Mouse (Mus musculus) fat pad, adult 2 months (tissue): ENCODE measurements around the gene Tmem8.
"Not testable (repeated sequence)": the region's sequence is repeated elsewhere in the genome, so short reads cannot be mapped to it uniquely, and the experiment has no call there.

Experiments used
- DNase-seq: peaks from one replicate; pipeline ENCODE4 v3.0.0-alpha.2; 2011; ENCODE audit warnings: low read depth, low spot score; ENCODE audit errors: extremely low read depth

Tmem8 gene

GRCm38 (mm10) chr17:26111024-26111423 lies 2.1 kb upstream of the Tmem8 start:
- no peak for DNase-seq

GRCm38 (mm10) chr17:26111722-26112121 lies 1.4 kb upstream of the Tmem8 start:
- DNase-seq: no peak

DNA sequence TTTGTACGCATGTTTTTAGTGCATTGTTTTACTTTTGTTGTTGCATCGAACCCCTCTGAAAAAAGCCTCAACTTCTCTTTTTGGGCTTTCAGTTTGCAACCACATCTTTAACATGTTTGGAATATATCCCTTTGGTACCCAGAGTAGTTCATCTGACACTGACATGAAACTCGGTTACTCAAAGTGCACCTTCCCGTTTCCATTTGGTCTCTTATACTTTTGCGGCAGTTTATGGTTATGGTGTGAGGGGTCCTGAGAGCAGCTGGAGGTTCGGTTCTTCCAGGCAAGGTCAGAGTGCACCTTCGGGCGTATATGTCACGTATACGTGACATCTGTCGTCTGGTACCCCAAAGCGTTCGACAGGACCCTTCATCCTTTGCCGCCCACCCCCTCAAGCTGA lies 348 bp upstream of the Tmem8 start:
- no peak for DNase-seq

- DNase-seq: no peak
These were observed 962 bp downstream of the Tmem8 start for GRCm38 (mm10) chr17:26114061-26114460.

DNA sequence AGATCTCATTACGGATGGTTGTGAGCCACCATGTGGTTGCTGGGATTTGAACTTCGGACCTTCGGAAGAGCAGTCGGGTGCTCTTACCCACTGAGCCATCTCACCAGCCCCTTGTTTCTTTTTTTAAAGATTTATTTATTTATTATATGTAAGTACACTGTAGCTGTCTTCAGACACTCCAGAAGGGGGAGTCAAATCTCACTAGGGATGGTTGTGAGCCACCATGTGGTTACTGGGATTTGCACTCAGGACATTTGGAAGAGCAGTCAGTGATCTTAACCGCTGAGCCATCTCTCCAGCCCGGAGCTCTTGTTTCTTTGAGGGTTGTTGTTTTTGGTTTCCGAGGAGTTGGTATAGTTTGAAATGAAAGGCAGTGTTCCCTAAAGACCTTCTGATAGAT lies 1.4 kb downstream of the Tmem8 start:
- DNase-seq: not testable (repeated sequence)

GRCm38 (mm10) chr17:26115205-26115898 lies 2.3 kb downstream of the Tmem8 start:
- DNase-seq: no peak

GRCm38 (mm10) chr17:26115956-26116487 lies 2.9 kb downstream of the Tmem8 start:
- DNase-seq: no peak

DNA sequence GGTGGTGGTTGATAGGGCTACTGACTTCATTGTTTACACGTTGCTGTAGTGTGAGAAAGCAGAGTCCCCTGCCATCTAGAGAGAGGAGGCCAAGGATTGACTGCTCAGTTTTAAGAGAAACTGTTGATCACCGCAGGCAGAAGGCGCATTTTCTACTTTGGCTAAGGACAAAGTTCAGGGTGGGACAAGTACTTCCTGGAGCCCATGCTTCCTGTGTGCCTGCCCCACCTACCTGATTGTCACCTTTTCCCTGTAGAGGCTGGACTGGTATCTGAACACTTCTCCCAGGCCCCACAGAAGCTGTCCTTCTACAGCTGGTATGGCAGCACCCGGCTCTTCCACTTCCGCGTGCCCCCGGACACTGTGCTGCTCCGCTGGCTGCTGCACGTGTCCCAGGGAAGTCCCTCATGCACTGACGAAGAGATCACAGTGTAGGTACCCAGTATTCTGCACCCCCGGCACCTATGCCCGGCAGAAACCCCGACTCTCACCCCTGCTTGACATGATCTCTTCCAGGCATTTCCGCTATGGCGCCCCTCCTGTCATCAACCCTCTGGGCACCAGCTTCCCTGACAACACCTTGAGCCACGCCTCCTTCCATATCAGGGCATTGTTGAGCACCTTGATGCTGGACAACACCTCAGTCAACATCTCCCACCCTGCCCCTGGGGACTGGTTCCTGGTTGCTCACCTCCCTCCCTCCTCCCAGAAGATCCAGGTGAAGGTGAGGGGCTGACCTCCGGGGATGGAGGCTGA lies 3.6 kb downstream of the Tmem8 start:
- DNase-seq: no peak

DNA sequence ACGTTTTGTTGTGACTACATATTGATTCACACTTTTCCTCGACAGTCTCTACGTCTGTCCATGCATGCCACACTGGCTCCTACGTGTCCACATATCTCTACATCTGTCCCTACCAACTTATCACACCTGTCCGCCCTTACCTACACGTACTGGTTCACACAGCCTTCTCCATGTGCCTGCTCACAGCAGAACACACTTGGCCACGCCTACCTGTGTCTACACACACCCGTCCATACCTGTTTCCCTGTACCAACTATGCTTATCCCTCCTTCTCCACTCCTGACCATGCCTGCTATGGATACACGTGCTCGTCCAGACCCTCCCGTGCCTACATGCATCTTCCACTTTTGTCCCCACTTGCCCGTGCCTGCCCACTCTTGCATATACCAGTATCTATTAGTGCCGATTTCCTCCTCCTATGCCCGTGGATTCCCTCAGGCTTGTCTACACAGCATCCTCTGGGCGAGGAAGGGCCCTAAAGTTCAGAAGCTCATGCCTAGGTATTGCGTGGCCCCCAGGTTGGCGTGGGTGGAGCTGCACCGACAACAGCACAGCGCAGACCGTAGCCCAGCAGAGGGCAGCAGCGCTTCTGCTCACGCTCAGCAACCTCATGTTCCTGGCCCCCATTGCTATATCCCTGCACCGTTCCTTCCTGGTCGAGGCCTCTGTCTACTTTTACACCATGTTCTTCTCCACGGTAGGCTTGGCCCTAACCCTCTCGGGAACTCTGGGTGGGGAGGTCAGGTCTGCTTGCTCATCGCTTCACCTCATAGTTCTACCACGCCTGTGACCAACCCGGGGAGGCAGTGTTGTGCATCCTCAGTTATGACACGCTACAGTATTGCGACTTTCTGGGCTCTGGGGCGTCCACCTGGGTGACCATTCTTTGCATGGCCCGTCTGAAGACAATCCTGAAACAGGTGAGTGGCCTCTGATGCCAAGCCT lies 6.9 kb downstream of the Tmem8 start:
- peak; percentile 23 for DNase-seq

GRCm38 (mm10) chr17:26122431-26123140 lies 9.5 kb downstream of the Tmem8 start:
- DNase-seq: no peak

DNA sequence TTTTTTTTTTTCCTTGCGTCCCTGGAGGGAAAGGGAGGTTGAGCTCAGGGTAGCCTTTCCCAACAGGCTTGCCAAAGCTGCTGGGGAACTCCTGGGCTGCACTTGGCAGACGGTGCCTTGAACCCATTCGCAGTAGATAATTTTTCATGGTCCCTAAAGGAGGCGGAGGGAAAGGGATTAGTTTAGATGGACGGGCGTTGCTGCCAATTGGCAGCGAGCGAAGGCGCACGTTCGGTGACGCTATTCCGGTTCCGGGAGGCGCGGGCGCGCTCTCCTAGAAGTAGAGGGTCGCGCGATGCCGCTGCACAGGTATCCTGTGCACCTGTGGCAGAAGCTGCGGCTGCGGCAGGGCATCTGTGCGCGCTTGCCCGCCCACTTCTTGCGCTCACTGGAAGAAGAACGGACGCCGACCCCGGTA lies 10.2 kb downstream of the Tmem8 start, which contains the start of gene Mrpl28:
Mrpl28 (plus strand) TSS at position 234 of the 418 bp plus-strand sequence.
- DNase-seq: peak; percentile 68

DNA sequence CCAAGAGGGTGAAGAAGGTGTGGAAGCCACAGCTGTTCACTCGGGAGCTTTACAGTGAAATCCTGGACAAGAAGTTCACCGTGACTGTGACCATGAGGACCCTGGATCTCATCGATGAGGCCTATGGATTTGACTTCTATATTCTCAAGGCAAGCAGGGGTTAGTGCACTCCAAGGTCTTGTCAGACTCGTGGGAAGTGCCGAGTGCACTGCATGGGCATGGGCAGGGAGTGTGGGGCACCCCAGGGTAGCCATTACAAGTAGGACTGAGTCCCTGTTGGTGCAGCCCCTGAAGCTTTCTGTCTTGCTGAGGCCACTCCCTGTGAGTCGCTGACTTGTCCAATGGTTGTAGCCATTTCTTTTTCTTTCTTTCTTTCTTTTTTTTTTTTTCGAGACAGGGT lies 11.5 kb downstream of the Tmem8 start:
- DNase-seq: no peak

DNA sequence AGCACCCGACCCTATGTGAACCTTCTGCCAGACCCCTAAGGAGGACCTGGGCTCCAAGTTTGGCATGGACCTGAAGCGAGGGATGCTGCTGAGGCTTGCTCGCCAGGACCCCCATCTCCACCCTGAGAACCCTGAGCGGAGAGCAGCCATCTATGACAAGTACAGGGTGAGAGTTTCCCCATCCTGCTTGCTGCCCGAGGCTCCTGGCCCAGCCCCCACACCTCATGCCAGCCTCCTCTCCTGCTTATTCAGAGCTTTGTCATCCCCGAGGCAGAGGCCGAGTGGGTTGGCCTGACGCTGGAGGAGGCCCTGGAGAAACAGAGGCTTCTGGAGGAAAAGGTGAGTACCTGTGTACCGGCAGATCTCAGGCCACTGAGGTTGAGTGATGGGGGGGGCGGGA lies 12.1 kb downstream of the Tmem8 start:
- no peak for DNase-seq

DNA sequence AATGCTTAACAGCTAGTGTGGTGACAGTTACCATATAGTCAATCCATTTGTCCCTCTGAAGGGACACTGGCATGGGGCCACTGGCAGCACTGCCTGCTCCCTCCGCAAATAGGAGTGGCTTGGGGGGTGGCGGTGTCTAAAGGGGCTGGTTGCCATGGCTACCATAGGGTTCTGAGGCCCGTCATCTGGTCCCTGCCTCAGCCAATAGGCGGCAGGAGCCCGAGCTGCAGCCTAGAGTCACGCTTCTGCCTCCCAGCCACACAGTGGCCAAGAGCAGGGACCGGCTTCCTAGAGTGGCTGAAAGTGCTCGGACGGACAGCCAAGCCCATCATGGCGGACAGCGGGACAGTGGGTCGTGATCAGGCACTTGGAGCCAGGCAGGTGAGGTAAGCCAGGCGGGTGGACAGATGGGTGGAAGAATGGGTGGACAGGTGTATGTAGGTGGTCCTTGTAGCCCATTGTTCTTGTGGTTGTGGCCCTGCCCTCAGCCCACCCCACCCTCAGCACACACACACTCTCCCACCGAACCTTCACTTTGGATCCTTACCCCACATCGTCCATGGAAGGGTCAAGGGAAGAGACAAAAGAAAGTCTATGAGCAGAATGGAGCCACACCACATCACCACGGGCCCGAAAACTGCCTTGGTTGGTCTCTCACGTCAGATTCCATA lies 18.1 kb downstream of the Tmem8 start:
- no peak for DNase-seq

DNA sequence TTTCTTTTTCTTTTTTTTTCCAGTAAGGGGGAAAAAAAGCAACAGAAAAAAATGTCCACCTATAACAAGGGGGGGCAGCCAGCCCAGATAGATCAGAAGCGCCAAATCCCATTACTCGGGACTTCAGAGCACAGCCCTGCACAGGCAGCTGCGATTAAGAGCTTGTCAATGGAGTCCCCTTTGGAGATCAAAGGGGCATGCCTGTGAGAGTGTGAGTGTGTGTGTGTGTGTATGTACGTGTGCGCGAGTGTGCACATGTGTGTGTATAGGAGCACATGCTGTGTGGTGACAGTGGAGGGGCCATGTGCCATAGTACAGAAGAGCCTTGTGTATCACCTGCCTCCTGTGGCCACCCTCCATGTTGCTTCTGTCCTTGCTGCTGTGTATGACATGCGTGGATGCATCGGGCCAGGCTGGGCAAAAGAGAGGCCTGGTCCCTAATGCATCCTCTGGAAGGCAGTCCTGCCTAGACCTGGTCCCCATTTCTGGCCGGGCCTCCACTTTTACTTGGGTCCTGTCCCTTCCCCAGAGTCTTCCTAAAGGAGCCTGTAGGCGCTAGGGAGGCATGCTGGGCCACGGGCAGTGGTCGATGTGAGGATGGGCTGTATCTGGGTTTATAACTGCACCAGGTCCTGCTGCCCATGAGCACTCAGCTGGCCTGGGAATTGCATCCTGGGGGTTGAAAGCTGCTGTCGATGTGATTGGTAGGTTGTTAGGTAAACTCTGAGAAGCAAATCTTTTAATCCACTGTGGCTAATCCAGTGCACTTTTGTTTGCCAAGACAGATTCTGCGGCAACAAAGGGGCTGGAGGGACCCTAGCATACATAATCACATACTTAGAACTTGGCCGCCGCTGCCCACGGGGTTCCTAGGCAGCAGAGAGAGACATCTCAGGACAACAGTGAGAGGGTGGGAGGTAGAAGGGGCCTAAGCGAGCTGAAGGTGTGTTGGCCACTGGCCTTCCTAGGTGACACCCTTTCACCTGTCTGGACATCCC lies 19.1 kb downstream of the Tmem8 start:
- DNase-seq: no peak

- no peak for DNase-seq
These were observed 24.1 kb downstream of the Tmem8 start for GRCm38 (mm10) chr17:26137106-26137750.

- DNase-seq: no peak
These were observed 24.6 kb downstream of the Tmem8 start for GRCm38 (mm10) chr17:26137751-26138130.

DNA sequence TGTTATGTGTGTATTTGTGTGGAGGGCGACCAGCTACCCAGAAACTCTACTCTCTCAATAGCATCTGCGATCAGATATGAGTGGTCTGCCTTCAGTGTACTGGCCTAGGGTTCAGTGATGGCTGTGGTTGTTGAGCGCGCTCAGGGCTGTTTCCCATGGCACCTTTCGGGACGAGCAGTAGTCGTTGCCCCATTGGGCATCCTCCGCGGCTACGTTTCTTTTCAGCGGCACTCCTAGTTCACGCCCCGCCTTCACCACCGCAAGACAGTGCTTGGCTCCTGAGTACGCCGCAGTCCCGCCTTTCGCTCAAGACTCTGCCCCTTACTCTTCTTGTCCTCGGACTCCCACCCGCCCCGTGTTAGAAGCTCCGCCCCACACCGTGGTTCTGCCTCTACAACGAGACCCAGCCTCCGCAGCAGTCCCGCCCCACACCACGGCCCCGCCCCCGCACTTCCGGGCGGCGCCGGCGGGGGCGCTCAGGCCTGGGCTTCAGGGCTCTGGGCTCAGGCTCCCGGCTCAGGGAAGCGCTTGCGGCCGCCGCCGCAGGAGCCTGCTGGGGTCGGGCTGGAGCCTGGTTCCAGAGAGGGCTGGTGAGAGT lies 25.2 kb downstream of the Tmem8 start, which contains the start of gene Axin1:
Axin1 (plus strand) TSS at position 450 of the 598 bp plus-strand sequence.
- DNase-seq: peak; percentile 54
